11 mouse cellular contexts compared by ENCODE assay signal in the genomic region with DNA sequence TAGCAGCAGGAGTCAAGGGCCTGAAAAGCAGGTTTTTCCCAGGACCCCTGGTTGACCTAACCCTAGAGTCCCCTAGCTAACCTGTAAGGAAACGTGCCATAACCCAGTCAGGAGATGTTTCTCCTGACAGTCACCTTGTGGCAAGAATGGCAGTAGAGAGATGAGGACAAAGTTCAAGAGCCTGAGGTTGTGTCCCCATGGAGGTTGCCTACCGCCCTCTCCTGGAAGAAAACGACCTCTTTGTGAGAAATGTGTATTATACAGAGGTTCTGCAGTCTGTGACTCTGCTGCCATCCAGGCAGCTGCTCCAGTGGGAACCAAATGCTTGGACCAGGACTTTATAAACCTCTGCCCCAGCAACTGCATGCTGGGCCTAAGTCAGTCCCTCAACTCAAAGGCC. TPM values are rescaled to one million over a fixed set of nuclear protein-coding genes. Genes with fewer than 3 reads are reported as not detected.
DNase-seq lines count a peak whose midpoint lies in the region; ATAC-seq and TF ChIP-seq lines count a peak whose summit lies in the region.
"Had no signal": no experiment of that assay in that cellular context is flagged by ENCODE, and none has a peak within 500 bp of the region (broad histone marks: within the 10 kb centered on the region; RNA-seq: fewer than 3 reads in every experiment).

No protein-coding gene starts in this region.

- WGBS in liver, postnatal 0 days (ENCODE audit: insufficient replicate concordance) = 44% methylated on average over 3 of the region's 3 CpGs
- 44% methylated on average over 3 of the region's 3 CpGs for WGBS in liver, embryonic 11.5 days
- 55% methylated on average over 3 of the region's 3 CpGs for WGBS in forebrain, embryonic 15.5 days
- 58% methylated on average over 3 of the region's 3 CpGs for WGBS in forebrain, embryonic 14.5 days

- no peak overlapping the region for H3K4me3 ChIP-seq in liver, postnatal 0 days (ENCODE audit: low read depth, low read length)
- H3K4me3 ChIP-seq in liver, embryonic 11.5 days (ENCODE audit: low read depth, low read length) = no peak overlapping the region
- no peak overlapping the region for H3K4me3 ChIP-seq in ES-Bruce4 (ENCODE audit: low read depth, low read length)
- no peak overlapping the region for H3K4me3 ChIP-seq in forebrain, embryonic 15.5 days
- H3K4me3 ChIP-seq in forebrain, embryonic 14.5 days (ENCODE audit: low read depth, low read length) = no peak overlapping the region
- H3K4me3 ChIP-seq: stomach, embryonic 15.5 days had no signal

- H3K27me3 ChIP-seq in liver, postnatal 0 days (ENCODE audit: insufficient read depth, low read length) = no peaks in the 10 kb centered on the region
- H3K27me3 ChIP-seq in liver, embryonic 11.5 days (replicated peaks; ENCODE audit: control insufficient read depth, insufficient read depth, low read length) = no peaks in the 10 kb centered on the region
- H3K27me3 ChIP-seq in ES-Bruce4 (ENCODE audit: control insufficient read depth, insufficient read depth, low read length, poor library complexity, severe bottlenecking) = no peaks in the 10 kb centered on the region
- no peaks in the 10 kb centered on the region for H3K27me3 ChIP-seq in forebrain, embryonic 15.5 days
- no peaks in the 10 kb centered on the region for H3K27me3 ChIP-seq in forebrain, embryonic 14.5 days (replicated peaks; ENCODE audit: control insufficient read depth, insufficient read depth, low read length)
- H3K27me3 ChIP-seq: stomach, embryonic 15.5 days had no signal

- no peak for TF ChIP-seq EP300 in liver, postnatal 0 days (IDR thresholded peaks at IDR 0.05; ENCODE audit: low read depth)
- no peak for TF ChIP-seq EP300 in ES-Bruce4 (IDR thresholded peaks at IDR 0.05; ENCODE audit: insufficient read depth, low read depth, low read length)

- no peaks in the 10 kb centered on the region for H3K4me1 ChIP-seq in liver, postnatal 0 days (ENCODE audit: insufficient read depth)
- no peaks in the 10 kb centered on the region for H3K4me1 ChIP-seq in liver, embryonic 11.5 days (replicated peaks; ENCODE audit: control insufficient read depth, insufficient read depth, low read length)
- H3K4me1 ChIP-seq in ES-Bruce4 (ENCODE audit: control insufficient read depth, insufficient read depth, low read length) = no peaks in the 10 kb centered on the region
- H3K4me1 ChIP-seq in forebrain, embryonic 15.5 days = no peaks in the 10 kb centered on the region
- no peaks in the 10 kb centered on the region for H3K4me1 ChIP-seq in forebrain, embryonic 14.5 days (ENCODE audit: control insufficient read depth, insufficient read depth, low read length)
- H3K4me1 ChIP-seq: stomach, embryonic 15.5 days had no signal

- peak; percentile 24 for DNase-seq in liver, postnatal 0 days
- DNase-seq in liver, embryonic 11.5 days (ENCODE audit: low spot score) = no peak
- peak; percentile 24 for DNase-seq in ZHBTc4 (ENCODE audit: low read depth, low spot score)
- peak; percentile 63 to 68 for DNase-seq in kidney, postnatal 36 days
- no peak for DNase-seq in forebrain, embryonic 14.5 days (ENCODE audit: low spot score)
- DNase-seq: adrenal gland, postnatal 10 days; cerebellum, adult 11-12 months had no signal

- no peak overlapping the region for H3K9ac ChIP-seq in liver, postnatal 0 days (replicated peaks)
- no peak overlapping the region for H3K9ac ChIP-seq in liver, embryonic 11.5 days (ENCODE audit: low read depth, low read length)
- no peak overlapping the region for H3K9ac ChIP-seq in ES-Bruce4 (ENCODE audit: low read depth, poor library complexity, severe bottlenecking)
- H3K9ac ChIP-seq in forebrain, embryonic 15.5 days (replicated peaks) = no peak overlapping the region
- H3K9ac ChIP-seq in forebrain, embryonic 14.5 days (ENCODE audit: low read length) = no peak overlapping the region
- H3K9ac ChIP-seq: stomach, embryonic 15.5 days had no signal

- peak; percentile 54 for TF ChIP-seq CTCF in liver, postnatal 0 days (IDR thresholded peaks at IDR 0.05; ENCODE audit: low read depth)
- peak; percentile 24 for TF ChIP-seq CTCF in ES-Bruce4 (IDR thresholded peaks at IDR 0.05; ENCODE audit: low read depth, low read length)

- H3K27ac ChIP-seq in liver, postnatal 0 days (ENCODE audit: low read depth) = no peak overlapping the region
- H3K27ac ChIP-seq in liver, embryonic 11.5 days (ENCODE audit: low read depth, low read length) = no peak overlapping the region
- no peak overlapping the region for H3K27ac ChIP-seq in ES-Bruce4 (ENCODE audit: insufficient read depth, low read length)
- H3K27ac ChIP-seq in forebrain, embryonic 15.5 days (replicated peaks) = no peak overlapping the region
- H3K27ac ChIP-seq in forebrain, embryonic 14.5 days (ENCODE audit: low read depth, low read length) = no peak overlapping the region
- H3K27ac ChIP-seq: stomach, embryonic 15.5 days had no signal

- no peaks in the 10 kb centered on the region for H3K36me3 ChIP-seq in liver, postnatal 0 days (replicated peaks; ENCODE audit: insufficient read depth, low read length)
- no peaks in the 10 kb centered on the region for H3K36me3 ChIP-seq in liver, embryonic 11.5 days (ENCODE audit: control insufficient read depth, insufficient read depth, low read length)
- no peaks in the 10 kb centered on the region for H3K36me3 ChIP-seq in ES-Bruce4 (ENCODE audit: control insufficient read depth, insufficient read depth, low read length, poor library complexity, severe bottlenecking)
- no peaks in the 10 kb centered on the region for H3K36me3 ChIP-seq in forebrain, embryonic 15.5 days
- no peaks in the 10 kb centered on the region for H3K36me3 ChIP-seq in forebrain, embryonic 14.5 days (ENCODE audit: control insufficient read depth, insufficient read depth, low read length)
- H3K36me3 ChIP-seq: stomach, embryonic 15.5 days had no signal

- no peaks in the 10 kb centered on the region for H3K9me3 ChIP-seq in liver, postnatal 0 days (ENCODE audit: low read length)
- no peaks in the 10 kb centered on the region for H3K9me3 ChIP-seq in liver, embryonic 11.5 days (ENCODE audit: control insufficient read depth, low read length)
- H3K9me3 ChIP-seq in ES-Bruce4 (replicated peaks; ENCODE audit: control insufficient read depth, insufficient read depth, low read length, poor library complexity, severe bottlenecking) = no peaks in the 10 kb centered on the region
- no peaks in the 10 kb centered on the region for H3K9me3 ChIP-seq in forebrain, embryonic 15.5 days
- no peaks in the 10 kb centered on the region for H3K9me3 ChIP-seq in forebrain, embryonic 14.5 days (replicated peaks; ENCODE audit: control insufficient read depth, low read length)
- H3K9me3 ChIP-seq: stomach, embryonic 15.5 days had no signal

- TF ChIP-seq POLR2A in ES-Bruce4 (IDR thresholded peaks at IDR 0.05; ENCODE audit: insufficient read depth, low read length) = no peak

- no peak overlapping the region for H3K4me2 ChIP-seq in liver, postnatal 0 days (ENCODE audit: low read depth, low read length)
- H3K4me2 ChIP-seq in liver, embryonic 11.5 days = no peak overlapping the region
- H3K4me2 ChIP-seq in forebrain, embryonic 15.5 days (replicated peaks) = no peak overlapping the region
- no peak overlapping the region for H3K4me2 ChIP-seq in forebrain, embryonic 14.5 days (ENCODE audit: low read length)
- H3K4me2 ChIP-seq: heart, embryonic 11.5 days; stomach, embryonic 15.5 days had no signal

- peak; percentile 36; the same call in 1 of the 2 replicates for ATAC-seq in liver, postnatal 0 days
- ATAC-seq in liver, embryonic 11.5 days (replicated peaks; ENCODE audit: low FRiP score) = no peak
- no peak for ATAC-seq in forebrain, embryonic 15.5 days (replicated peaks)
- ATAC-seq in forebrain, embryonic 14.5 days = no peak

RNA-seq across cellular contexts. Expression of gene Tmem214, which starts 12.1 kb away (rescaled TPM):
- 32.1 and 33.0 TPM in 2 replicates for polyA plus RNA-seq in liver, postnatal 0 days (2015; fragmentation: Nextera tagmentation; extraction: Ambion mirVana)
- 66.5 and 67.2 TPM in 2 replicates for polyA plus RNA-seq in liver, embryonic 11.5 days (2014; fragmentation: Nextera tagmentation; extraction: Ambion mirVana)
- 50.4 and 56.3 TPM in 2 replicates for polyA plus RNA-seq in ES-Bruce4 (2011; ENCODE audit: insufficient read depth, insufficient read length, low read depth, missing spikeins)
- 48.1 and 50.9 TPM in 2 replicates for polyA plus RNA-seq in forebrain, embryonic 15.5 days (2015; fragmentation: Nextera tagmentation; extraction: Ambion mirVana)
- 30.6 and 37.5 TPM in 2 replicates for polyA plus RNA-seq in forebrain, embryonic 14.5 days (2014; fragmentation: Nextera tagmentation; extraction: Ambion mirVana)

RNA-seq across cellular contexts. Expression of gene Agbl5, which starts 32.8 kb away (rescaled TPM):
- polyA plus RNA-seq in liver, postnatal 0 days (2015; fragmentation: Nextera tagmentation; extraction: Ambion mirVana) = 3.1 and 3.2 TPM in 2 replicates
- 12.4 and 14.4 TPM in 2 replicates for polyA plus RNA-seq in liver, embryonic 11.5 days (2014; fragmentation: Nextera tagmentation; extraction: Ambion mirVana)
- polyA plus RNA-seq in ES-Bruce4 (2011; ENCODE audit: insufficient read depth, insufficient read length, low read depth, missing spikeins) = 22.0 and 22.3 TPM in 2 replicates
- 23.2 and 23.9 TPM in 2 replicates for polyA plus RNA-seq in forebrain, embryonic 15.5 days (2015; fragmentation: Nextera tagmentation; extraction: Ambion mirVana)
- 18.9 and 22.1 TPM in 2 replicates for polyA plus RNA-seq in forebrain, embryonic 14.5 days (2014; fragmentation: Nextera tagmentation; extraction: Ambion mirVana)

RNA-seq across cellular contexts. Expression of gene Mapre3, which starts 41.2 kb away (rescaled TPM):
- polyA plus RNA-seq in liver, postnatal 0 days (2015; fragmentation: Nextera tagmentation; extraction: Ambion mirVana) = 7.4 and 8.0 TPM in 2 replicates
- polyA plus RNA-seq in liver, embryonic 11.5 days (2014; fragmentation: Nextera tagmentation; extraction: Ambion mirVana) = 7.1 and 7.9 TPM in 2 replicates
- 12.8 and 15.6 TPM in 2 replicates for polyA plus RNA-seq in ES-Bruce4 (2011; ENCODE audit: insufficient read depth, insufficient read length, low read depth, missing spikeins)
- 101 and 110 TPM in 2 replicates for polyA plus RNA-seq in forebrain, embryonic 15.5 days (2015; fragmentation: Nextera tagmentation; extraction: Ambion mirVana)
- polyA plus RNA-seq in forebrain, embryonic 14.5 days (2014; fragmentation: Nextera tagmentation; extraction: Ambion mirVana) = 66.1 and 93.3 TPM in 2 replicates

RNA-seq across cellular contexts. Expression of gene Ost4, which starts 51.9 kb away (rescaled TPM):
- 263 and 277 TPM in 2 replicates for polyA plus RNA-seq in liver, postnatal 0 days (2015; fragmentation: Nextera tagmentation; extraction: Ambion mirVana)
- polyA plus RNA-seq in liver, embryonic 11.5 days (2014; fragmentation: Nextera tagmentation; extraction: Ambion mirVana) = 467 and 501 TPM in 2 replicates
- polyA plus RNA-seq in ES-Bruce4 (2011; ENCODE audit: insufficient read depth, insufficient read length, low read depth, missing spikeins) = 193 and 216 TPM in 2 replicates
- 243 and 273 TPM in 2 replicates for polyA plus RNA-seq in forebrain, embryonic 15.5 days (2015; fragmentation: Nextera tagmentation; extraction: Ambion mirVana)
- polyA plus RNA-seq in forebrain, embryonic 14.5 days (2014; fragmentation: Nextera tagmentation; extraction: Ambion mirVana) = 265 and 340 TPM in 2 replicates

RNA-seq across cellular contexts. Expression of gene Emilin1, which starts 57.5 kb away (rescaled TPM):
- 25.3 and 30.9 TPM in 2 replicates for polyA plus RNA-seq in liver, postnatal 0 days (2015; fragmentation: Nextera tagmentation; extraction: Ambion mirVana)
- 89.5 and 95.1 TPM in 2 replicates for polyA plus RNA-seq in liver, embryonic 11.5 days (2014; fragmentation: Nextera tagmentation; extraction: Ambion mirVana)
- 2.5 and 3.2 TPM in 2 replicates for polyA plus RNA-seq in ES-Bruce4 (2011; ENCODE audit: insufficient read depth, insufficient read length, low read depth, missing spikeins)
- polyA plus RNA-seq in forebrain, embryonic 15.5 days (2015; fragmentation: Nextera tagmentation; extraction: Ambion mirVana) = 12.0 and 12.9 TPM in 2 replicates
- polyA plus RNA-seq in forebrain, embryonic 14.5 days (2014; fragmentation: Nextera tagmentation; extraction: Ambion mirVana) = 8.6 and 11.6 TPM in 2 replicates

Comparison
In these comparisons a context has a peak if more than half of its experiments do, and no peak if none do; other contexts are left out.
1. DNase-seq: peak in liver, postnatal 0 days (single experiment), ZHBTc4 (single experiment) and kidney, postnatal 36 days (2 of 2); none in liver, embryonic 11.5 days (single experiment) and forebrain, embryonic 14.5 days (single experiment).